Mouse (Mus musculus) layer of hippocampus, postnatal 36 days (tissue): ENCODE measurements at regions not wholly inside any gene's neighbourhood (a gene's known extent, or its start where the extent isn't known, plus 50 kb on each side); places are given as distances from the start of the nearest gene placed in this dataset.
"Not testable (repeated sequence)": the region's sequence is repeated elsewhere in the genome, so short reads cannot be mapped to it uniquely, and the experiment has no call there.

Source experiments
- DNase-seq, 2 experiments: peaks; one replicate each; pipeline ENCODE4 v3.0.0; 2022

- not testable (repeated sequence) for DNase-seq
Observed at GRCm38 (mm10) chr3:121582711-121583110, 50.5 kb upstream of the Slc44a3 start.
